Mouse (Mus musculus) bone marrow, adult 2 months (tissue): ENCODE measurements at regions not wholly inside any gene's neighbourhood (a gene's known extent, or its start where the extent isn't known, plus 50 kb on each side); places are given as distances from the start of the nearest gene placed in this dataset.

Source experiments
- CTCF ChIP-seq: fragments of 200-500 bp; IDR thresholded peaks from 2 replicates; pipeline ENCODE4 v1.5.1; 2011; ENCODE audit warnings: low read length, control low read depth; ENCODE audit not compliant: control insufficient read depth, insufficient read depth
- POLR2A ChIP-seq: fragments of 200-500 bp; IDR thresholded peaks from 2 replicates; pipeline ENCODE4 v1.6.1; 2011; ENCODE audit warnings: low read depth, mild to moderate bottlenecking, control low read depth, low read length, borderline replicate concordance; ENCODE audit not compliant: control insufficient read depth

DNA sequence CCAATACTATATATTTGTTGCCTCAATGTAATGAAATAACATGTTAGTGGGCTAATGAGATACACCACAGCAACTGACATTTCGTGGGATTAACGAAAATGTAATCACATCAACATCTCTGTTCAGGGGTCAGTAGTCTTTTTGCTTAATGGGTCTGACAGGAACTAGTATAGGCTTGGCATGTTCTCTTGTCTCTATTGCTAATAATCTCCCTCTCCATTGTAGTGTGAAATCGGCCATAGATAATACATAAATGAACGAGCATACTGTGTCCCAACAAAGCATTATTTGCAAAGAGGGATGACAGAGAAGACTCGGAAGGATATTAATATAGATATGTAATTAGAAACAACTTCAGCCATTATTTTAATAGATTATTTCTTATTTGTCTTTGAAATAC is 234.5 kb upstream of the Dach1 start:
- TF ChIP-seq CTCF (no peak), POLR2A (no peak)
